Mouse (Mus musculus): Measurements from ENCODE around the gene Cfap69. TPM values are rescaled to one million over a fixed set of nuclear protein-coding genes. Genes with fewer than 3 reads are reported as not detected.

The Cfap69 gene
- polyA plus RNA-seq (2012; rRNA removed) = 10.3 and 11.2 TPM in 2 replicates

GRCm38 (mm10) chr5:5663655-5664370 lies at the start of gene Cfap69:
TSS of gene Cfap69 (minus strand) at chr5:5664239.
- Histone ChIP-seq H3K4me1 (ENCODE audit: control insufficient read depth, insufficient read depth, low read length) (peaks cover 3% of the 10 kb centered on the region; the same call in 1 of the 2 replicates), H3K27ac (ENCODE audit: insufficient read depth, low read length) (no peak within 1 kb of the TSS)
- WGBS = under 1% methylated on average over 48 of the region's 48 CpGs

DNA sequence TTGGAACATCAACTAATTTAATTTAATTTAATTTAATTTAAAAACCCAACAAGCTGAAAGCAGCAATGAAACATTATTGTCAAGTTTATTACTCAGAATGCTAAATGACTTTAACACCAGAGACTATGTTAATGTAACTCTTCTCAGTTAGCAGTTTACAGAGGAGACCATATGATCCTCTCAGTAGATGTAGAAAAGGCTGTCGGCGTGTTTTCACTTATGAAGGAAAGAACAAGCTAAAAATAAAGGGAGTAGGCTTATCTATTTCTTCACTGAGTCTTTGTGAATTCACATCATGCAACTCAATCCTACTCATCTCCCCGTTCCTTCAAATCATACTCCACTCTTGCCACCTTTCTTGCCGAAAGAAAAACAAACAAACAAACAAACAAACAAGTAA lies 47.0 kb upstream of the Cfap69 start:
- Histone ChIP-seq H3K27me3 (ENCODE audit: control insufficient read depth, insufficient read depth, low read length) (no peaks in the 10 kb centered on the region), H3K27ac (ENCODE audit: insufficient read depth, low read length) (no peak overlapping the region), H3K4me1 (ENCODE audit: control insufficient read depth, insufficient read depth, low read length) (no peaks in the 10 kb centered on the region), H3K4me3 (replicated peaks; ENCODE audit: insufficient read depth, low read depth, low read length) (no peak overlapping the region)
- no peak for DNase-seq
- TF ChIP-seq POLR2A (IDR thresholded peaks at IDR 0.05; ENCODE audit: borderline replicate concordance, insufficient read depth, low read length) (no peak), CTCF (IDR thresholded peaks at IDR 0.05; ENCODE audit: borderline replicate concordance, insufficient read depth, low read depth, low read length) (no peak)
- 84% methylated on average over 4 of the region's 4 CpGs for WGBS

More at GRCm38 (mm10) chr5:5663655-5664370, at the start of gene Cfap69:
- no peaks in the 10 kb centered on the region for H3K27me3 ChIP-seq (ENCODE audit: control insufficient read depth, insufficient read depth, low read length)
- TF ChIP-seq POLR2A (IDR thresholded peaks at IDR 0.05; ENCODE audit: borderline replicate concordance, insufficient read depth, low read length) = 0 out of 2 replicates have a peak, but pooled peaks have one; percentile 11
- TF ChIP-seq CTCF (IDR thresholded peaks at IDR 0.05; ENCODE audit: borderline replicate concordance, insufficient read depth, low read depth, low read length) = no peak
- peak; percentile 87 to 89 for DNase-seq
- peak within 1 kb of the TSS; percentile 76 for H3K4me3 ChIP-seq (replicated peaks; ENCODE audit: insufficient read depth, low read depth, low read length)

DNA sequence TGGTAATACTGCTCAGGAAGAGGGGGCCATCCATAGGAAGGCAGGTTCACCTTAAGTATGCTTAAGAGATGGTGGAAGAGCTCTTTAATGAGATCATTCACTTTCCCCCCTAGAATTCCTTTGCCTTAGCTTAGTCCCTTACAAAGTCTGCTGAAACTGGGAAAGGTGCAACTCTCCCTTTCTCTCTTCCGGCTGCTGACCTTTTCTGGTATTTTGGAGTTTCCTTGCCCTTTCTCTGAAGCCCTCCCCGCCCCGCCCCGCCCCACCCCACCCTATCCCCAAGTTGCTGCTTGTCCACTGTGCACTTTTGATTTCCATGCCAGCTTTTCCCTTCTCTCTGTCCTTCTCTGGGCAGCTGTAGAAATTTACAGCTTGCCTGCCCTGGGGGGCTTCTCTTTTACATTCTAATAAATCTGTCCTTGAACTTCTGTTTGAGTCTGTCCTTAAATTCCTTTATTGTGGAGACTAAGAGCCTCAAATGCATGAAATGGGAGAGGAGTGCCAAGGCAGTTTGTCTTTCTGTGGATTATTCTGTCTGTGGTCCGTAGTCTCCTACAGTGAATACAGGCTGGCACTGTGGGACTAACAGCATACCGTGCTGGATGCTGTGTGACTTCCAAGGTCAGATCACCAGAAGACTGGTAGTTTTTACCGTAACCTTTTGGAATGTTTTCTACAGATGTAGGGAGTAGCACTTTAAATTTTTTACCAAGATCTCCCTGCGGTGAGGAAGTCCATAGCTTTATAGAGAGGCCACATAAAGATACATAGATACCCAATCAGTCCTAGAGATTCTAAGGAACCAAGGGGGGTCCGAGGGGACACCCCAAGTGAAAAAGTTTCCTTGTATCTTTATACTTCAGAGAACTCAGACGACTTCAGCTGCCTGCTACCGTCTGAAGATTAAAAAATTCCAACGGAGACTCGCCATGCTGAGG lies 43.6 kb upstream of the Cfap69 start:
- no peak overlapping the region for H3K4me3 ChIP-seq (replicated peaks; ENCODE audit: insufficient read depth, low read depth, low read length)
- no peak for DNase-seq
- H3K4me1 ChIP-seq (ENCODE audit: control insufficient read depth, insufficient read depth, low read length) = no peaks in the 10 kb centered on the region
- 72% methylated on average over 13 of the region's 13 CpGs for WGBS
- H3K27me3 ChIP-seq (ENCODE audit: control insufficient read depth, insufficient read depth, low read length) = no peaks in the 10 kb centered on the region
- no peak overlapping the region for H3K27ac ChIP-seq (ENCODE audit: insufficient read depth, low read length)
- TF ChIP-seq POLR2A (IDR thresholded peaks at IDR 0.05; ENCODE audit: borderline replicate concordance, insufficient read depth, low read length) (no peak), CTCF (IDR thresholded peaks at IDR 0.05; ENCODE audit: borderline replicate concordance, insufficient read depth, low read depth, low read length) (no peak)

GRCm38 (mm10) chr5:5705019-5705418 lies 41.0 kb upstream of the Cfap69 start:
- no peaks in the 10 kb centered on the region for H3K27me3 ChIP-seq (ENCODE audit: control insufficient read depth, insufficient read depth, low read length)
- WGBS = 21% methylated on average over 2 of the region's 2 CpGs
- H3K4me3 ChIP-seq (replicated peaks; ENCODE audit: insufficient read depth, low read depth, low read length) = no peak overlapping the region
- H3K4me1 ChIP-seq (ENCODE audit: control insufficient read depth, insufficient read depth, low read length) = no peaks in the 10 kb centered on the region
- no peak for TF ChIP-seq CTCF (IDR thresholded peaks at IDR 0.05; ENCODE audit: borderline replicate concordance, insufficient read depth, low read depth, low read length)
- TF ChIP-seq POLR2A (IDR thresholded peaks at IDR 0.05; ENCODE audit: borderline replicate concordance, insufficient read depth, low read length) = no peak
- no peak for DNase-seq
- H3K27ac ChIP-seq (ENCODE audit: insufficient read depth, low read length) = no peak overlapping the region

GRCm38 (mm10) chr5:5700386-5700785 lies 36.3 kb upstream of the Cfap69 start:
- Histone ChIP-seq H3K27me3 (ENCODE audit: control insufficient read depth, insufficient read depth, low read length) (no peaks in the 10 kb centered on the region), H3K4me3 (replicated peaks; ENCODE audit: insufficient read depth, low read depth, low read length) (no peak overlapping the region), H3K27ac (ENCODE audit: insufficient read depth, low read length) (no peak overlapping the region), H3K4me1 (ENCODE audit: control insufficient read depth, insufficient read depth, low read length) (no peaks in the 10 kb centered on the region)
- 90% methylated on average over 2 of the region's 2 CpGs for WGBS
- no peak for TF ChIP-seq CTCF (IDR thresholded peaks at IDR 0.05; ENCODE audit: borderline replicate concordance, insufficient read depth, low read depth, low read length)
- TF ChIP-seq POLR2A (IDR thresholded peaks at IDR 0.05; ENCODE audit: borderline replicate concordance, insufficient read depth, low read length) = no peak
- DNase-seq = no peak

GRCm38 (mm10) chr5:5698830-5699229 lies 34.8 kb upstream of the Cfap69 start:
- no peaks in the 10 kb centered on the region for H3K27me3 ChIP-seq (ENCODE audit: control insufficient read depth, insufficient read depth, low read length)
- 82% methylated on average over 3 of the region's 3 CpGs for WGBS
- no peaks in the 10 kb centered on the region for H3K4me1 ChIP-seq (ENCODE audit: control insufficient read depth, insufficient read depth, low read length)
- TF ChIP-seq CTCF (IDR thresholded peaks at IDR 0.05; ENCODE audit: borderline replicate concordance, insufficient read depth, low read depth, low read length) (no peak), POLR2A (IDR thresholded peaks at IDR 0.05; ENCODE audit: borderline replicate concordance, insufficient read depth, low read length) (no peak)
- no peak overlapping the region for H3K4me3 ChIP-seq (replicated peaks; ENCODE audit: insufficient read depth, low read depth, low read length)
- DNase-seq = no peak
- no peak overlapping the region for H3K27ac ChIP-seq (ENCODE audit: insufficient read depth, low read length)

DNA sequence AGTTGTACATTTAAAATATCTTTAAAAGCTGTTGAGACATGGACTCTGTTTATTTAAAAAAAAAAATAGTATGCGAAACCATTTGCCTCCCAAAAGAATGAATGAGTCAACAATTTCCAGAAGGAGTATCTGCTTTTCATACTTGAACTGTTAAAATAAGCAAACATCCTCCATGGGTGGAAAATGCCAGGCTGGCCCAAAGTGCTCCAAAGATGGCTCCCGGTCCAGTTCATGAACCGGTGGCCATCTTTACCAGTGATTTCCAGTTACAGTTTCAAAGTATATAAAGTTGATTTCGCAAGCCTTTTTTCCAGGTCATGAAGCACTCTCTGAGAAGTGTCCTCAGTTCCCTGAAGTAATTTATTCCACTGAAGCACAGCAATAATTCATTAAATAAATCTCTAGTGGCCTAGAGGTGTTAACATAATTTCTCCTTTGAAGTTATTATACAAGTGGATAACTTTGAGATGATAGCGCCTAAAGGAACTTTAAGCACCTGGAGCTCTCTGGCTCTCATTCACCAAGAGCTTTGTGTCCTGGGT lies 31.4 kb upstream of the Cfap69 start:
- no peak for DNase-seq
- TF ChIP-seq POLR2A (IDR thresholded peaks at IDR 0.05; ENCODE audit: borderline replicate concordance, insufficient read depth, low read length) = no peak
- no peak for TF ChIP-seq CTCF (IDR thresholded peaks at IDR 0.05; ENCODE audit: borderline replicate concordance, insufficient read depth, low read depth, low read length)
- H3K27ac ChIP-seq (ENCODE audit: insufficient read depth, low read length) = no peak overlapping the region
- H3K4me3 ChIP-seq (replicated peaks; ENCODE audit: insufficient read depth, low read depth, low read length) = no peak overlapping the region
- 94% methylated on average over 5 of the region's 5 CpGs for WGBS
- H3K27me3 ChIP-seq (ENCODE audit: control insufficient read depth, insufficient read depth, low read length) = no peaks in the 10 kb centered on the region
- no peaks in the 10 kb centered on the region for H3K4me1 ChIP-seq (ENCODE audit: control insufficient read depth, insufficient read depth, low read length)
